Mouse (Mus musculus) cerebellum, adult 9-10 months (tissue): ENCODE data around the gene Tmigd3.

Source experiments
- DNase-seq: peaks from one replicate; pipeline ENCODE4 v3.0.0; 2022

Tmigd3 gene

DNA sequence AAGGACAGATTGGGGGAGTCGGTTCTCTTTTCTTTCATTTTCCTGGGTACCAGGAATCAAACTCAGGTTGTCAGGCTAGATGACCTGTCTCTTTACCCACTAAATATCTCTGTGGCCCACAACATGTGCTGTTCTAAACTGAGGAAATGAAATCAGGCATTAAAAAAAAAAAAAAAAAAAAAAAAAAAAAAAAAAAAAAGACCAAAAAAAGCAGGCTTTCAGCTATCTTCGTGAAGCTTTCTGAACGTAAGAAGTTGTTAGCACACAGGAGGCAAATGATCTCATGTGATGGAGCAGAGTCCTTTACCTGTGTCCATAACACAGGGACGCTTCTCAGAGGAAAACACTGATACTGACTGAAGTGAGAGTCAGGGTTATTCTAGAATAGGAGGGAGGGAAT lies 65.4 kb downstream of the Tmigd3 start:
- no peak for DNase-seq

- no peak for DNase-seq
These were observed 80.6 kb downstream of the Tmigd3 start for GRCm38 (mm10) chr3:105951348-105951747.

GRCm38 (mm10) chr3:105957235-105957634 lies 86.5 kb downstream of the Tmigd3 start:
- DNase-seq: no peak

DNA sequence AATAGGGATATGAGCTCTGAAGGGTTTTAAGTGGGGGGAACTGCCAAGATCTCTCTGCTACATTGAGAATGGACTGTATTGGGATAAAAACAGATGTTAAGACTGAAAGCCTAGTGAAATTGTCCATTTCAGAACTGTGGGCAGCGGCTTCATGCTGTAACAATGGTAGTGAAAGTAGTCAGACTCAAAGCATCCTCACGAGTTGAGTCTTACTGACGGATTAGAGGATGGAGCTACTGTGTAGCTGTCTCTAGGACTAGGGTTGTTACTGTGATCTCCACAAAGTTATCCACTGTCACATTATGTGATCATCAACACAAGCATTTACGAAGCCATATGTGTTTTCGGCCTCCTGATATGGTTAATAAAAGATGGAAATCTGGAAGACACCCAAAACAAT lies 87.5 kb downstream of the Tmigd3 start:
- peak; percentile 11 for DNase-seq

DNA sequence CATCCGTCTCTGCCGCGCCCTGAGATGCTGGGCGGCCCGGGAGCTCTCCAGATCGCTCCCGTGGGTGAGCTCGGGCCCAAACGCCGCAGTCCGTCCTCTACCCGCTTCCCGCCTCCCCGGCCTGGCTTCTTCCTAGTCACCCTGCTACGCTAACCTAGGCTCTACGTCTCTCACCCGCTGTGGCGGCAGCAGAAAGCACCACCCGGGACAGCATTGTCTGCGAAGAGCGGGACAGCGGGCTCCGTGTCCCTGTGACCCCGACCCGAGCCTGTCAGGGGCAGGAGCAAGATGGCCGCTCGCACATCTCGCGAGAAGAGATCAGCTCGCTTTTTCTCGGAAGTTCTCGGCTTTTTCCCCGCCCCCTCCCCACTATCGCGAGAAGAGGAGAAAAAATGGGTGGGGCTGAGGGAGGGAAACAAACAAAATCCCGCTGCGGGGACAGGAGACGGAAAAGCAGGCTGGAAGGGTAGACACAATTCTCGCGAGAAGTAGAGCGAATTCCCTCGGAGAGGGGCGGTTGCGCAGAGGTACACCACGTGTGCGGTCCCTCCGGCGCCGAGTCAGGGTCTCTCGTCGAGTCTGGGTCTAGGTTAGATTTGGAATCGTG lies 88.4 kb downstream of the Tmigd3 start, which contains the start of gene Wdr77:
Gene Wdr77 (plus strand): TSS at position 396 of the 607 bp plus-strand sequence.
- DNase-seq: peak; percentile 96

DNA sequence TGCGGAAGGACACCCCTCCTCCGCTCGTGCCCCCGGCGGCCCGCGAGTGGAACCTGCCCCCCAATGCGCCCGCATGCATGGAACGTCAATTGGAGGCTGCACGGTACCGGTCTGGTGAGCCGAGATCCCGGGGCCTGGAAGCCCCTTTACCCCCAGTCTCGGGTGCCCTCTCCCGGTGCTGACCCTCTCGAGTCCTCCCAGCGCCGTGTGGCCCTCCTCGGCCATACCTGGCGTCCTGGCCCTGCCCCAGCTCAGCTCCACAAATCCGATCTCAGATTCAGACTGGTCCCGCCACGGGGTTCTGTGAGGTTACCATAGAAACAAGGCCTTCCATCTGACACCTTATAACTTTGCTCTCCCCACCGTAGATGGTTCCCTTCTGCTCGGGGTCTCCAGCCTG lies 88.9 kb downstream of the Tmigd3 start:
- no peak for DNase-seq

DNA sequence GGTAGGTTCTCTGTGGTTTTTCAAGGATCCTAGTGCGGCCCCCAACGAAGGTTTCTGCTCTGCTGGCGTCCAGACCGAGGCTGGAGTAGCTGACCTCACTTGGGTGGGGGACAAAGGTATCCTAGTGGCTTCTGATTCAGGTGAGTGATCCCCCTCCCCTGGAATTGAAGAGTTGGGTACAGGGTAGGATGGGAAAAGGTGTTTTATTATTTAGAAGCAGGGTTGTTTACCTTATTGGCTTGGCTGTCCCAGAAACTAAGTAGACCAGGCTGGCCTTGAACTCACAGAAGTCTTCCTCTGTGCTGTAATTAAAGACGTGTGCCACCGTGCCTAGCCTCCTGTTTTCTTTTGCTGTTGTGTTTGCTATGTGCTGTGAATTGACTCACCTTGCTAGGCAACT lies 89.3 kb downstream of the Tmigd3 start, which contains the start of gene Atp5f1:
Gene Atp5f1 (minus strand): TSS at position 101 of the 400 bp plus-strand sequence.
- DNase-seq: no peak

- DNase-seq: peak; percentile 29
These were observed 90.0 kb downstream of the Tmigd3 start for GRCm38 (mm10) chr3:105960700-105961099.

DNA sequence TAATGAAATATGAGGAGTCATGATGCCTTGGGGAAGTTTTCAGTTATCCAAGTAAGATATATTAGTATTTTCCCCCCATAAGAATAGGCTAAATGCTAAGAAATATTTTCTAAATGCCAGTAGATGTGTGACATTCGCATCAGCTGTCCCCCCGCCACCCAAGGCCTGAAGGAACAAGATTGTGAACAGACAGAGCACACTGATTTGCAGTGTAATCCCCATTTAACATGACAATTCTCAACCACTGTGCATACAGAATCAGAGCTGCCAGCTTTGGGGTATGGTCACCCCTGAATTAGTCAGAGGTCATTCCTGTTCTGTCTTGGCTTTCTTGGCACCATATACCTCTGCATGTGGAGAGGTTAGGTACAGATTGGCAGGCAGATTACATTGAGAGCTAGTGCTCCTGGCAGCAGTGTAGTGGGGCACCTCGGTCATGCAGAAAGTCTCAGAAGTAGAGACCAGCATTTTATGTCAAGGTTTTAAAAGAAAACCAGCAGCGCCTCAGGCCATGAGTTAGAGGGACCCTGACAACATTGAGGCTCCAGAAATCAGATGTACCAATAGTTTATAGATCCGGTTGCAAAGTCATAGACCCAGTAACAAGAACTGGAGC lies 101.2 kb downstream of the Tmigd3 start:
- DNase-seq: no peak

- DNase-seq: no peak
These were observed 102.7 kb downstream of the Tmigd3 start, which contains the start of gene Ovgp1 for GRCm38 (mm10) chr3:105973411-105973810. TSS of gene Ovgp1 (plus strand) at chr3:105973711.
